Mouse (Mus musculus) myocyte (in vitro differentiated cells): ENCODE measurements around the gene Tex9.

Experiments
- E2F4 ChIP-seq: IDR thresholded peaks from one replicate; pipeline ENCODE4 v1.6.1; 2011; ENCODE audit warnings: mild to moderate bottlenecking, control low read depth, moderate library complexity; ENCODE audit not compliant: insufficient read depth
- MAX ChIP-seq: IDR thresholded peaks from one replicate; pipeline ENCODE4 v1.6.1; 2011; ENCODE audit warnings: low read depth, mild to moderate bottlenecking, control low read depth
- MYOG ChIP-seq, 3 experiments: IDR thresholded peaks; one replicate each; pipeline ENCODE4 v1.6.1; 2011; ENCODE audit warnings: control low read depth in 2 of 3, low read depth in 2 of 3, mild to moderate bottlenecking in 2 of 3; ENCODE audit not compliant: insufficient read length in 2 of 3, control insufficient read depth in 1 of 3, insufficient read depth in 1 of 3
- POLR2A ChIP-seq: IDR thresholded peaks from one replicate; pipeline ENCODE4 v1.6.1; 2011; ENCODE audit warnings: low read depth, mild to moderate bottlenecking, control low read depth, moderate library complexity; ENCODE audit not compliant: insufficient read length
- POLR2AphosphoS2 ChIP-seq: IDR thresholded peaks from one replicate; pipeline ENCODE4 v1.6.1; 2011; ENCODE audit warnings: low read depth, control low read depth; ENCODE audit not compliant: insufficient read length
- REST ChIP-seq: IDR thresholded peaks from one replicate; pipeline ENCODE4 v1.6.1; 2011; ENCODE audit warnings: mild to moderate bottlenecking, control low read depth, moderate library complexity; ENCODE audit not compliant: insufficient read depth, insufficient read length
- TCF12 ChIP-seq: IDR thresholded peaks from one replicate; pipeline ENCODE4 v1.6.1; 2011; ENCODE audit warnings: mild to moderate bottlenecking, control low read depth; ENCODE audit not compliant: poor library complexity, insufficient read depth, severe bottlenecking
- USF1 ChIP-seq: IDR thresholded peaks from one replicate; pipeline ENCODE4 v1.6.1; 2011; ENCODE audit warnings: low read depth, mild to moderate bottlenecking, control low read depth, moderate library complexity

GRCm38 (mm10) chr9:72422753-72423152 is 69.3 kb downstream of the Tex9 start:
- TF ChIP-seq POLR2A (no peak), POLR2AphosphoS2 (no peak), E2F4 (no peak), USF1 (no peak), MAX (no peak), MYOG (IDR thresholded peaks at IDR 0.05; ENCODE audit: control insufficient read depth in 1 of 3, insufficient read depth in 1 of 3, insufficient read length in 2 of 3, low read depth in 2 of 3) (no peak), TCF12 (no peak), REST (no peak)
